Mouse (Mus musculus) kidney, adult 2 months (tissue): Measurements from ENCODE around the gene Naf1. TPM values are rescaled to one million over a fixed set of nuclear protein-coding genes. Genes with fewer than 3 reads are reported as not detected.

Source experiments
- DNase-seq: peaks from one replicate; pipeline ENCODE4 v3.0.0; 2021
- H3K27ac ChIP-seq: fragments of 200-500 bp; 2 replicates; pipeline ENCODE4 v1.5.1; 2012; ENCODE audit warnings: low read depth, low read length, control low read depth, inconsistent platforms; ENCODE audit not compliant: insufficient read depth
- H3K27me3 ChIP-seq: fragments of 200-500 bp; replicated peaks from 2 replicates; pipeline ENCODE4 v1.6.1; 2012; ENCODE audit warnings: mild to moderate bottlenecking, moderate library complexity, low read length, inconsistent platforms; ENCODE audit not compliant: control insufficient read depth, insufficient read depth
- H3K36me3 ChIP-seq: fragments of 200-500 bp; 2 replicates; pipeline ENCODE4 v1.6.1; 2012; ENCODE audit warnings: mild to moderate bottlenecking, moderate library complexity, low read length, inconsistent platforms; ENCODE audit not compliant: control insufficient read depth, insufficient read depth
- H3K4me1 ChIP-seq: fragments of 200-500 bp; 2 replicates; pipeline ENCODE4 v1.6.1; 2011; ENCODE audit warnings: low read length; ENCODE audit not compliant: control insufficient read depth, insufficient read depth
- H3K4me3 ChIP-seq: fragments of 200-500 bp; 2 replicates; pipeline ENCODE4 v1.5.1; 2011; ENCODE audit warnings: mild to moderate bottlenecking, low read depth, low read length, control low read depth; ENCODE audit not compliant: insufficient read depth
- CTCF ChIP-seq: fragments of 200-500 bp; conservative IDR thresholded peaks from 2 replicates; pipeline ENCODE4 v1.5.1; 2011; ENCODE audit warnings: low read depth, mild to moderate bottlenecking, control low read depth, low read length, moderate library complexity, mixed read lengths; ENCODE audit not compliant: insufficient read depth, insufficient read length
- POLR2A ChIP-seq: fragments of 200-500 bp; IDR thresholded peaks from one replicate; pipeline ENCODE4 v1.6.1; 2011; ENCODE audit warnings: low read depth, low read length, control low read depth
- WGBS: fragments of 180-500 bp; shearing (Covaris S2); methylation state at CpG from one replicate; pipeline ENCODE4 v1.1.7; 2018; 5-methylcytosine and 5-hydroxymethylcytosine counted together
- polyA plus RNA-seq: library from polyadenylated mRNA; depleted of rRNA; stranded (reverse); fragments of >200 nt; gene quantifications from 2 replicates; pipeline ENCODE4 v1.2.3, GENCODE M21; 2012

Naf1 gene
- polyA plus RNA-seq, 1 experiment = 4.9 TPM

- no peaks in the 10 kb centered on the region for H3K36me3 ChIP-seq
- 68% methylated on average over 1 of the region's 1 CpGs for WGBS
Measured at GRCm38 (mm10) chr8:66883866-66884265, 23.8 kb downstream of the Naf1 start.

DNA sequence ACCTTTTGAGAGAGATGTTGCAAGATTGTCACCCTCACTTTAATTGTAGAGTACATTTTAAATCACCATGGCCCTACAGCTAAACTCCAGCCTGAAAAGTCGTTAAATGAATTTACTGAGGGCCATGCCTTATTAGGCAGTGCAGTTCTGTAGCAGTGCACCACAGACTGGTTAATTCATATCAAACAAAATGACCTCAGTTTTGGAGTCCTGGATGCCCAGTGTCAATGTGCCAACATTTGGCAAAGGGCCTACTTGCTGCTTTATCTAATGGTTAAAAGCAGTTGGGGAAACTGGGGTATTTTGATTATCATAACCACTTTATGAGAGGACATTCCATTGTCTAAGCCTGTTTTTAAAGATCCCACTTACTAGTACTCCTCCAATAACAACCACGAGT lies 31.9 kb downstream of the Naf1 start:
- H3K4me1 ChIP-seq = no peaks in the 10 kb centered on the region
- no peaks in the 10 kb centered on the region for H3K27me3 ChIP-seq
- WGBS = 87% methylated on average over 2 of the region's 2 CpGs
- no peaks in the 10 kb centered on the region for H3K36me3 ChIP-seq
- H3K27ac ChIP-seq = no peak overlapping the region
- H3K4me3 ChIP-seq = no peak overlapping the region
- no peak for TF ChIP-seq POLR2A
- TF ChIP-seq CTCF = no peak
- no peak for DNase-seq

More at GRCm38 (mm10) chr8:66883866-66884265, 23.8 kb downstream of the Naf1 start:
- Histone ChIP-seq H3K4me3 (no peak overlapping the region), H3K27me3 (no peaks in the 10 kb centered on the region), H3K4me1 (no peaks in the 10 kb centered on the region), H3K27ac (no peak overlapping the region)
- TF ChIP-seq CTCF = no peak
- no peak for TF ChIP-seq POLR2A
- no peak for DNase-seq

DNA sequence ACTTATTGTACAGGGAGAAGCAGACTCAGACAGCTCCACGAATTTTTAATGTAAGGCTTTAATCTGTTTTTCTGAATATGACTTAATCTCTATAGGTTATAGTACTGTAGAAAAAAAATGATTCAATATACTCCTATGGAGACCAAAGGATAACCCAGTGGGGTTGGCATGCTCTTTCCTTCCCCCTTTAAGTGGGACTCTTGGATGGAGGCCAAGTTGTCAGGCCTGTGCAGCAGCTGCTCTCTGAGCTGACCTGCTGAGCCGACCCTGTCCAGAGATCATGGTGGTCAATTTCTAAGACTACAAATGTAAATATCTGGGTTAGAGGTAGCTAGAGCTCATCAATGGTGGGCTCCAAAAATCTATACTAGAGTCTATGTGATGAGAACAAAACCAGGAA lies 45.0 kb downstream of the Naf1 start:
- no peaks in the 10 kb centered on the region for H3K36me3 ChIP-seq
- H3K27ac ChIP-seq = no peak overlapping the region
- H3K4me3 ChIP-seq = no peak overlapping the region
- TF ChIP-seq POLR2A (no peak), CTCF (no peak)
- no peaks in the 10 kb centered on the region for H3K27me3 ChIP-seq
- DNase-seq = no peak
- WGBS = 57% methylated on average over 2 of the region's 2 CpGs
- H3K4me1 ChIP-seq = no peaks in the 10 kb centered on the region

GRCm38 (mm10) chr8:66905557-66905956 lies 45.5 kb downstream of the Naf1 start:
- DNase-seq = no peak
- TF ChIP-seq POLR2A (no peak), CTCF (no peak)
- no peaks in the 10 kb centered on the region for H3K4me1 ChIP-seq
- no peaks in the 10 kb centered on the region for H3K27me3 ChIP-seq
- no peak overlapping the region for H3K27ac ChIP-seq
- WGBS = 91% methylated on average over 4 of the region's 4 CpGs
- H3K4me3 ChIP-seq = no peak overlapping the region
- no peaks in the 10 kb centered on the region for H3K36me3 ChIP-seq

- no peak overlapping the region for H3K4me3 ChIP-seq
- WGBS = 77% methylated on average over 8 of the region's 8 CpGs
- H3K27me3 ChIP-seq = no peaks in the 10 kb centered on the region
- DNase-seq = no peak
- no peaks in the 10 kb centered on the region for H3K4me1 ChIP-seq
- no peak overlapping the region for H3K27ac ChIP-seq
- no peaks in the 10 kb centered on the region for H3K36me3 ChIP-seq
- TF ChIP-seq POLR2A (no peak), CTCF (no peak)
Measured at GRCm38 (mm10) chr8:66906116-66906515, 46.1 kb downstream of the Naf1 start.

- WGBS = 47% methylated on average over 6 of the region's 6 CpGs
- no peak for TF ChIP-seq CTCF
- TF ChIP-seq POLR2A = no peak
- no peak for DNase-seq
Measured at GRCm38 (mm10) chr8:66910684-66911083, 50.7 kb downstream of the Naf1 start.

GRCm38 (mm10) chr8:66913616-66914536 lies 53.9 kb downstream of the Naf1 start:
- Histone ChIP-seq H3K36me3 (no peaks in the 10 kb centered on the region), H3K4me1 (no peaks in the 10 kb centered on the region), H3K27me3 (no peaks in the 10 kb centered on the region), H3K27ac (no peak overlapping the region), H3K4me3 (no peak overlapping the region)
- DNase-seq = peak; percentile 49
- 63% methylated on average over 14 of the region's 14 CpGs for WGBS
- TF ChIP-seq POLR2A (no peak), CTCF (peak; percentile 59)

More at GRCm38 (mm10) chr8:66910684-66911083, 50.7 kb downstream of the Naf1 start:
- H3K4me3 ChIP-seq = no peak overlapping the region
- H3K27ac ChIP-seq = no peak overlapping the region
- no peaks in the 10 kb centered on the region for H3K36me3 ChIP-seq
- no peaks in the 10 kb centered on the region for H3K4me1 ChIP-seq
- no peaks in the 10 kb centered on the region for H3K27me3 ChIP-seq
